Mouse (Mus musculus): ENCODE results near the gene Cpne4.

Cpne4 gene
- long read RNA-seq, experiment 1, result 0 reads
- long read RNA-seq, experiment 2, result 0 reads

GRCm38 (mm10) chr9:104546986-104547385 is at the start of gene Cpne4:
Cpne4 (plus strand) TSS chr9:104547286.
- intact Hi-C loops (cut with DNase I), result no loop called here

GRCm38 (mm10) chr9:104515187-104515586 is 31.9 kb upstream of the Cpne4 start:
- intact Hi-C loops (cut with DNase I), result no loop called here

DNA sequence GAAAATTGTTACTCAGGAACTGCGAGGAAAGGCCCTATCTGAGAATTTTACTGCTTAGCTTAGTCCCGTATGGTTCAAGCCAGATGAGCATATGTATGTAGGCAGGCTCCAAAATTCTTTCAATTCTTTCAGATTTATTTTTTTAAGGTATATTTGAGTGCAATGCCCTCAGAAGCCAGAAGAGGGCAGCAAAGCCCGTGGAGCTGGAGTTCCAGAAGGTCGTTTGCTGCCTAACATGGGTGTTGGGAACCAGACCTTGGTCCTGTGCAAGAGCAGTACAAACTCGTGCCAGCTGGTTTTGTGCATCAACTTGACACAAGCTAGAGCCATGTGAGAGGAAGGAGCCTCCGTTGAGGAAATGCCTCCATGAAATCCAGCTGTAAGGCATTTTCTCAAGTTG is 11.6 kb upstream of the Cpne4 start:
- intact Hi-C loops (cut with DNase I), result no loop called here

DNA sequence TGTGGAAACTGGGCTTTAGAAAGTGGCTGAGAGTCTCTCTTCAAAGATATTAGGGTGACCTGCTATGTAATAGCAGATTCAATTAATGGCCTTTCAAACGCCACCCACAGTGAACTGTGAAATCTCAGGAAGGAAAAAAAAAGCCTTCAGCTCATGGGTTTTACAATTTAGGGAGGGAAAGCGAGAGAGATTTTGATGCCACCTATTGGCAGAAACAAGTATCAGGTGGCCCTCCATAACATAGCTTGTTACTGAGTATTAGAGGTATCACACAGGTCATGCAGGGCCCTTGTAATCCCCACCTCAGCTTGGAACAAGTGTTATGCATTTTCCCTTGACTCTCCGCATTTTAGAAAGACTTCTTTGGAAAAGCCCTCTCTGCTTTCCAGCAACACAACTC is 18.7 kb downstream of the Cpne4 start:
- intact Hi-C loops (cut with DNase I), result no loop called here

DNA sequence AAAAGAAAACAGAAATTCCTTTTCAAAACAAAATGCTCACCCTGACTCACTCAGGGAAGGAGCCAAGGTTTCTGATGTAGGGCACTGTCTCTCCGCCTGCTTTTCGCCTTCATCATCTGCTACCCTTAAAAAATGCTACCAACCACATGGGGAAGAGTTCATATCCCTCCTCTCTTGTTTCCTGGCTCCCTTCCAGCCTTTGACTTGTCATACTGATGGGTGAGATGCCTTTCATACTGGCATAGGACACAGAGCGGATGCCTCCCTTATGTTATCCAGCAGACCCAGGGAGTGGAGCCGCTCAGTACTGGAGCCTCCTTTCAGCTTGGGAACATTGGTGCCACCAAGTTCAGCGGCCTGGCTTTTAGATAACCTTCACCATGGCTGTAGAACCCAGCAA is 19.4 kb downstream of the Cpne4 start:
- intact Hi-C loops (cut with DNase I), result no loop called here

DNA sequence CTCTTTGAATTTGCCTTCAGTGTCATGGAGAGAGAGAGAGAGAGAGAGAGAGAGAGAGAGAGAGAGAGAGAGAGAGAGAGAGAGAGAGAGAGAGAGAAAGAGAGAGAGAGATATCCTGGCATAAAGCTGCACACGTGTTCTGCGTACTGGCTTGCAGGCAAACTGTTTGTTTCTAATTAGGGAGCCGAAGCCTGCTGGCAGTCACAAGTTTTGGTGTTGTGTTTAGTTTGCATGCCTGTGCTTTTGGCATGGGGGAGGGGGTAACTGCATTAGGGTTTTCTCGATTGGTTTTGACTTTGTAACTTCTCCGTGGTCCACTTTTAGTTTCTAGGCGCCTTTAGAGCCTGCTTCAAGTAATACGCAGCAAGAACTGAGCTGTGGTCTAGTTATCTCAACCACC is 20.0 kb downstream of the Cpne4 start:
- intact Hi-C loops (cut with DNase I), result no loop called here

- intact Hi-C loops (cut with DNase I), result loop anchor here (10.0 kb wide), 1 partner anchor 115 kb away; no protein-coding TSS in a partner anchor
These were observed 22.5 kb downstream of the Cpne4 start for GRCm38 (mm10) chr9:104569480-104570167.

DNA sequence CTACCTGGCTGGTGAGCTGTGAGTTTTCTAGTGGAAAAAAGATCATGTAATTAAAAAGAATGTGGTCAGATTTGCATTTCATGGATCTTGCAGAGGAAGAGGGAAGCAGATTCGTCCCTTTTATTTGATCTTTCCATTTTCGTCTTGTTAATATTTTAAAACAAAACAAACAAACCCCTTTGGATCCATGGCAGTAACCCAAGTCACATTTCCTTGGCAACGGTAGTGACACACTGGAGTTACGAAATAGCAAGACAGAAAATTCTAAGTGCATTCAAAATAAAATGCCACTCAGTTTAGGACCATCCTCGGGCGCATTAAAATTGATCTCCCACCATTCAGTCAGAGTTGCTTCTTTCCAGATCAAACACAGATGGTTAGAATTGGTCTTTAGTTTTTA is 25.8 kb downstream of the Cpne4 start:
- intact Hi-C loops (cut with DNase I), result loop anchor here (10.0 kb wide), 1 partner anchor 118 kb away; no protein-coding TSS in a partner anchor

DNA sequence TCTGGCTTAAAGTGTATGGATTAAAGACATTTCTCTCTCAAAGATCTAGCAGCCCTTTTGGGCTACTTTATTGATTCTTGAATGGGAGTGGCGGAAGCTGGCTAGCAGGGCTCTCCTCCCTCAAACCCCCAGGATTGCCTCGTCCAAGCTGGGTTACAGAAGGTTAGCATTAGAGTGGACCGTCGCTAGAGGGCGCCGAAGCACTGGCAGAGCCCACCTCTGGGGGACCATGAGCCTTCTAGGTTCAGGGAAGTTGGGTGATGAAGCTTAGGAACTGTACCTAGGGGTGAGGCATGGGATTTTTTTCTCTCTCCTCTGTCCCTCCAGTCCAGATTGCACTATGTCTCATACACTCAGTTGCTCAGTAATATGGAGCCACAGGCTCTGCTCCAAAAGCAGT is 27.4 kb downstream of the Cpne4 start:
- intact Hi-C loops (cut with DNase I), result loop anchor here (2.0 to 10.0 kb wide), 2 partner anchors 120 to 814 kb away; no protein-coding TSS in a partner anchor

GRCm38 (mm10) chr9:104581921-104582624 is 35.0 kb downstream of the Cpne4 start:
- intact Hi-C loops (cut with DNase I), result no loop called here

- intact Hi-C loops (cut with DNase I), result no loop called here
These were observed 35.6 kb downstream of the Cpne4 start for GRCm38 (mm10) chr9:104582675-104583074.

DNA sequence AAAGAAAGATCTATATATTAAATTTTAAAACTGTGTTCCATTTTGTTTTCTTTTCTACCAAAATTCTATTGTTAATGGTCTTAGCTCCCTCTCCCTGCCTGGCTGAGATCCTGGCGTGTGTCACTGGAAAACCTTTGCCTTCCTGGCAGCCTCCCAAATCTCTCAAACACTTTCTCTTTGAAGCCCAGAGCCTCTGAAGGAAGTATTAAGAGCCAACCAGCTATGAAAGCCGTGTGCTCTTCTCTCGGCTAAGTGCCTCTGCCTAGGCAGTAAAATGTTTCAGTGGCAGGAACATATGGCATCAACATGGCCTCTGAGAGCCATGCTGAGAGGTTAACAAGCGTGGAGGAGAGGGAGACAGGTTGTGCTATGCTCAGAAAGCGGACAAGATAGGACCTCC is 47.5 kb downstream of the Cpne4 start:
- intact Hi-C loops (cut with DNase I), result no loop called here

- intact Hi-C loops (cut with DNase I), result no loop called here
These were observed 47.9 kb downstream of the Cpne4 start for GRCm38 (mm10) chr9:104594979-104595378.

DNA sequence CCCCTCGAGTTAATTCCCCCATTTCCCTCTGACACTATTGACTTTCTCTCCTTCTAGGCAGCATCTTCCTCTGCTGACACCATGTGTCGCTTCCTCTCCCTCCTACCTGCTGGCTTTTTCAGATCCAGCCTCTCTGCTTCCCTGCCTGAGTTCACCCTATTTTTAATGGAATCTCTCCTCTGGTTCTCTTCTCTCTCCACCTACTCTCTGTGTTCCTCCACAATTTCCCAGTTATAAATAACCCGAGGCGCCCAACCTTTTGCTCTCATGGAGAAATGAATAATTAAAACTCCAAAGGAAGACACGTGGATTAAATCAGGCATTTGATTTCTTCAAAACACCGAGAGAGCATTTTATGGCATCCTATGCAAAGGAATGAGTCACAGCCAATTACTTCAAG is 65.4 kb downstream of the Cpne4 start:
- intact Hi-C loops (cut with DNase I), result no loop called here

DNA sequence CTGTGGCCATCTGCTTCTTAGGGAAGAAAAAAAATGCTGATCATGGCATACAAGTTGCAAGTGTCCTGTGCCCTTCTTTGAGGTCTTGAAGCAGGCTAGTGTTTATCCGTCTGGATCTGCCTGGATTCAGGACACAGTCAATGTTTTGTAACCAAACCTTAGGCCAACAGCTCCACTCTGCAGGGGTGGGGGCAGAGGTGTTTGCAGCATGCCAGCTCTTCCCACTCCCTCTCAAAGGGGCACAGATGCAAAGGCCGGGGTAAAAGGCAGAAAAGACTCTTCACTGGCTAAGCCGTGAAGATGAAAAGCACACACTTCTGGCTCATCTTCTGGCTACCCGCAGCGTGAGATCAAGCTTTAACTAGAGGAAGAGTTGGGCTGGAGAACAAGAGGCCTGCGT is 69.6 kb downstream of the Cpne4 start:
- intact Hi-C loops (cut with DNase I), result no loop called here

DNA sequence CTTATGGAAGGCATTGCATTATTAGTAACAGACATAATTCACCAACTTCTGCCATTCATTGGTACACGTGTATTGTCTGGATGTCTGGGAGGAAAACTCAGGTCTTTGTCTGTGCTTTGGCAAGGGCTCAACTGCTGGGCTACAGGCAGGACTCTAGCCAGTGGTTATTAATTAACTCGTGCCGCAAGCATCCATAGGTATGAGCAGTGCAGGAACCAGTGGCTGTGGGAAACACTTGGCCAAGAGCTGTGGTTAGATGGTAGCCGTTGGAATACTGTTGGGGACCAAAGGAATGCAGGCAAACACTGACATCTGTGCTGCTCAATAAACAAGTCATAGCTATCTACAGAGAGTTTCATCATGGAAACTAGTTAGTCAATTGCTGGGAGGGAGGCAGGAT is 76.5 kb downstream of the Cpne4 start:
- intact Hi-C loops (cut with DNase I), result no loop called here

GRCm38 (mm10) chr9:104627816-104628215 is 80.7 kb downstream of the Cpne4 start:
- intact Hi-C loops (cut with DNase I), result no loop called here

- intact Hi-C loops (cut with DNase I), result no loop called here
These were observed 82.2 kb downstream of the Cpne4 start for GRCm38 (mm10) chr9:104629282-104629681.

- intact Hi-C loops (cut with DNase I), result no loop called here
These were observed 99.4 kb downstream of the Cpne4 start for GRCm38 (mm10) chr9:104646348-104646994.

GRCm38 (mm10) chr9:104652691-104653261 is 105.7 kb downstream of the Cpne4 start:
- intact Hi-C loops (cut with DNase I), result no loop called here

DNA sequence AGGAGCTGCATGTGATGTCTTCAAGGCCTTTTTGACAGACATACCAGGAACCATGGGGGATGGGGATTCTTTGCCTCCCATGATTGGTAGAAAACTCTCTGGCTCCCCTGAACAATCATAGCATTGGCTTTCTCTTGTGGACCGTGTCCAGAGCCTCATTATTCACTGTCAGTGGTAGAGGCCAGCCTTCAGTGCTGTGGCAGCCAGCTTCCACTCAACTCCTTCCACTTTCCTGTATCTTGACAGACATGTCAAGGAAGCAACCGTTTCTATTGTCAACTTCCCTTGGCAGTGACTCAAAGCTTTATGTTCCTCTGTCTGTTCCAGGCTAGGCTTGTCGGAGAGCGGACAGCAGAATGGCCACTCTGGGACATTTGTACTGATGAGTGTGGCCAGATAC is 112.7 kb downstream of the Cpne4 start:
- intact Hi-C loops (cut with DNase I), result no loop called here

DNA sequence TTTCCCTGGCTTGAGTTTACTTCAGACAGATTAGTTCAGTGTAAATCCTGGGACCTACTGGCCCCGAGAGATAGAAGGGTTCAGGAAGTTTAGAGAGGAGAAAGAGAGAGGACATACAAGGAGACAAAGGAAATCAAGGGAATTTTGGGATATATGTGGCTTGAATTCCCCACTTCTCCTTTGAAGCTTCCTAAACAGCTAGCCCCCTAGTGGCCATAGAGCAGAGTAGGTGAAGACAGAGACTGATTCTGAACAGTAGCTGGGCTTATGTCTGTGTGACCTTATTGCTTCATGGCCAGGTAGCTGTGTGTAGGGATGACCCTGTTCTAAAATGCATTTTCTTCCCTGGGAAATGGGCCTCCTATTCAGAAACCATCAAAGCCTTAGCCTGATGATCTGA is 129.6 kb downstream of the Cpne4 start:
- intact Hi-C loops (cut with DNase I), result no loop called here
